Mouse (Mus musculus): Measurements from ENCODE around the gene Dnah12. TPM values are rescaled to one million over a fixed set of nuclear protein-coding genes. Genes with fewer than 3 reads are reported as not detected.

The Dnah12 gene
- polyA plus RNA-seq, 1 experiment from 2014 or later, result 0.08 TPM

DNA sequence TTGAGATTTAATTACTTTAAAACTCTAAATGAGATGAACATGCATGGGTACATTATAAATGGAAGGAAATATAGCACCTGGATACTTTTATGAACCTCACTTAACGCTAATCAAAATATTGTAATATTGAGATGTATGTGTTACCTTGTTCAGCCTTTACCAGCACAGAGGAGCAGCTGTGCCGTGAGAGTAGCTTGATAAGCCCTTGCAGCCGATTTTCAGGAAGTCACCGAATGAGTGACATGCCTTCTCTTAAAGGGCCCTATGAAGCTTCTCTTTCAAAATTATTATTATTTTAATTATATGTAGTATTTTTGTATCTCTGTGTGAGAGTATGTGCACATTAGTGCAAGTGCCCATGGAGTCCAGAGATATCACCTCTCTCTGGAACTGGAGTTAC lies 75.1 kb downstream of the Dnah12 start:
- Histone ChIP-seq H3K27ac (no peak overlapping the region), H3K9ac (no peak overlapping the region), H3K36me3 (no peaks in the 10 kb centered on the region), H3K27me3 (replicated peaks) (no peaks in the 10 kb centered on the region), H3K4me2 (replicated peaks) (no peak overlapping the region), H3K4me3 (replicated peaks) (no peak overlapping the region), H3K9me3 (0 out of 2 replicates have a peak, but pooled peaks cover 4% of the 10 kb centered on the region), H3K4me1 (replicated peaks) (no peaks in the 10 kb centered on the region)
- 70% methylated on average over 4 of the region's 4 CpGs for WGBS
- ATAC-seq, result no peak

DNA sequence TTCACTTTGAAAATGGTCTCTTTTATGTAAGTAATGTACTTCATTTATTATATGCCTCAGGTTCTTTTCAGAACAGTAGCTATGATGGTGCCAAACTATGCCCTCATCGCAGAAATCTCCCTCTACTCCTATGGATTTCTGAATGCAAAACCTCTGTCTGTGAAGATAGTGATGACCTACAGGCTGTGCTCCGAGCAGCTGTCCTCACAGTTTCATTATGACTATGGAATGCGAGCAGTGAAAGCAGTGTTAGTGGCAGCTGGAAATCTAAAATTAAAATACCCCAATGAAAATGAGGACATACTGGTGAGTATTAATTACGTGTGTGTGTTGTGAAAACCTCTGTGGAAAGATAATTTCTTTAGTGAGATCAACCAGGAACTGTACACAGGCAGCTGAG lies 80.5 kb downstream of the Dnah12 start:
- H3K27me3 ChIP-seq (replicated peaks), result no peaks in the 10 kb centered on the region
- H3K9ac ChIP-seq, result no peak overlapping the region
- no peak overlapping the region for H3K27ac ChIP-seq
- H3K9me3 ChIP-seq, result no peaks in the 10 kb centered on the region
- no peak overlapping the region for H3K4me3 ChIP-seq (replicated peaks)
- no peak overlapping the region for H3K4me2 ChIP-seq (replicated peaks)
- 73% methylated on average over 4 of the region's 4 CpGs for WGBS
- H3K4me1 ChIP-seq (replicated peaks), result no peaks in the 10 kb centered on the region
- H3K36me3 ChIP-seq, result no peaks in the 10 kb centered on the region
- ATAC-seq, result no peak

DNA sequence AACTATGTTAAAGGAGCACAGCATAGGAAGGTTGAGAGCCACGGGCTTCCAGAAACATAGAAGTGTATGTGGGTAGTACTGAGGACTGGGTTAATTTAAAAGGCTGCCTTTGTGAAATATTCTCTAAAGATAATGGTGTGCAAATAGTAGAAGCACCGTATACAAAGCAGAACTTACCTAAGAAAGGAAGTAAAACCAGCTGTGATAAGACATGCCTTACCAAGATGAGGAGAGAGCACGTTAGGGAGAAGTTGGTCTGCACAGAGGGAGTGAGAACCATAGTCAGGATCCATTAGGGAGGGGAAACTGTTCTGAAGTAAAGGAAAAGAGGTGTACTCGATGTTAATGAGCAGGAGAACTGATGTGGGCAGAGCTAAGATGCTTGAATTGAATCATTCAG lies 90.7 kb downstream of the Dnah12 start:
- H3K4me3 ChIP-seq (replicated peaks), result no peak overlapping the region
- no peaks in the 10 kb centered on the region for H3K4me1 ChIP-seq (replicated peaks)
- H3K27ac ChIP-seq, result no peak overlapping the region
- H3K4me2 ChIP-seq (replicated peaks), result no peak overlapping the region
- ATAC-seq, result no peak
- H3K36me3 ChIP-seq, result no peaks in the 10 kb centered on the region
- no peaks in the 10 kb centered on the region for H3K27me3 ChIP-seq (replicated peaks)
- no peaks in the 10 kb centered on the region for H3K9me3 ChIP-seq
- 60% methylated on average over 4 of the region's 4 CpGs for whole genome bisulfite sequencing
- no peak overlapping the region for H3K9ac ChIP-seq

DNA sequence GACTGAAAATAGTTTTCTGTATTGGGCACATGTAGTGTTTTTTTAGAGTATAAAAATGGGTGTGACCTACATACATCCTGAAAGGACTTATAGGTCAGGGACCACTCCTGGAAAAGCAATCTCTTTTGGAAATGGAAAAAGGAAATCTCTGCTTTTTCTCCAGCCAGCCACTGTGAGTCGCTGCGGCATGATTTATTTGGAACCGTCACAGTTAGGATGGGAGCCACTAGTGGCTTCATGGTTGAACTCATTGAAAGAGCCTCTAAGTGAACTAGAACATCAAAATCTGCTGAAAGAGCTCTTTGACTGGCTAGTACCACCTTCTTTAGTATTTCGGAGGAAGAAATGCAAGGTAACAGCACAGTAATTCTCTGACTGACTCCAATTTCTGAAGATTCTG lies 92.6 kb downstream of the Dnah12 start:
- no peak overlapping the region for H3K4me2 ChIP-seq (replicated peaks)
- no peaks in the 10 kb centered on the region for H3K36me3 ChIP-seq
- H3K27me3 ChIP-seq (replicated peaks), result no peaks in the 10 kb centered on the region
- ATAC-seq, result no peak
- no peak overlapping the region for H3K4me3 ChIP-seq (replicated peaks)
- no peaks in the 10 kb centered on the region for H3K4me1 ChIP-seq (replicated peaks)
- 47% methylated on average over 4 of the region's 4 CpGs for WGBS
- H3K27ac ChIP-seq, result no peak overlapping the region
- no peak overlapping the region for H3K9ac ChIP-seq
- no peaks in the 10 kb centered on the region for H3K9me3 ChIP-seq

DNA sequence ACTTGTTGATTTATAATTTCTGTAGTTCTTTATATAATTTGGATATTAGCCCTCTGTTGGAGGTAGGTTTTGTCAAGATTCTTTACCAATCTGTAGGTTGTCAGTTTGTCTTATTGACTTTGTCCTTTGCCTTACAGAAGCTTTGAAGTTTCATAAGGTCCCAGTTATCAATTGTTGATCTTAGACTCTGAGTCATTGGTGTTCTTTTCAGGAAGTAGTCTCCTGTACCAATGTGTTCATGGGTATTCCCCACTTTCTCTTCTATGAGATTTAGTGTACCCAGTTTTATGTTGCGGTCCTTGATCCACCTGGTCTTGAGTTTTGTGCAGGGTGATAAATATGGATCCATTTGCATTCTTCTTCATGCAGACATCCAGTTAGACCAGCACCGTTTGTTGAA lies 101.4 kb downstream of the Dnah12 start:
- Histone ChIP-seq H3K9me3 (no peaks in the 10 kb centered on the region), H3K4me1 (replicated peaks) (no peaks in the 10 kb centered on the region), H3K9ac (no peak overlapping the region), H3K4me3 (replicated peaks) (no peak overlapping the region), H3K27ac (no peak overlapping the region), H3K4me2 (replicated peaks) (no peak overlapping the region), H3K27me3 (replicated peaks) (no peaks in the 10 kb centered on the region), H3K36me3 (no peaks in the 10 kb centered on the region)
- ATAC-seq, result no peak
- 86% methylated on average over 2 of the region's 2 CpGs for WGBS

DNA sequence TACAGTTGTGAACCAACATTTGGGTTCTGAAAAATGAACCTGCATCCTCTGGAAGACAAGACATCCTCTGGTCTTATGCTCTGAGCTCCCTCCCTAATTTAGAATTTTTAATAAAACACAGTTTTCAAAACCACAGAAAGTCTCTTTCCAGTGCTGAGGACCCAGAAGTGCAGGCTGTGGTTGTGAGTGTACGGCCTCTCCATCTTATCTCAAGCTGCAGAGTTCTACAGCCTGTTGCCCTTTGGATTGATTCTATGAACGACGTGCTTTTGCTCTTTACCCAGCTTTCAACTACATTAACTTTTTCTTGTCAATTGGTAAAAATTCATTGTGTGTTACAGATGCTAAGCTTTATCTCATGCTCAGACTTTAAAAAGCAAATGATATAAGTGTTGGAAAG lies 105.3 kb downstream of the Dnah12 start:
- H3K27ac ChIP-seq, result no peak overlapping the region
- H3K4me3 ChIP-seq (replicated peaks), result no peak overlapping the region
- H3K9me3 ChIP-seq, result no peaks in the 10 kb centered on the region
- no peak overlapping the region for H3K4me2 ChIP-seq (replicated peaks)
- no peaks in the 10 kb centered on the region for H3K27me3 ChIP-seq (replicated peaks)
- H3K9ac ChIP-seq, result no peak overlapping the region
- 71% methylated on average over 3 of the region's 3 CpGs for WGBS
- no peaks in the 10 kb centered on the region for H3K4me1 ChIP-seq (replicated peaks)
- no peak for ATAC-seq
- no peaks in the 10 kb centered on the region for H3K36me3 ChIP-seq

DNA sequence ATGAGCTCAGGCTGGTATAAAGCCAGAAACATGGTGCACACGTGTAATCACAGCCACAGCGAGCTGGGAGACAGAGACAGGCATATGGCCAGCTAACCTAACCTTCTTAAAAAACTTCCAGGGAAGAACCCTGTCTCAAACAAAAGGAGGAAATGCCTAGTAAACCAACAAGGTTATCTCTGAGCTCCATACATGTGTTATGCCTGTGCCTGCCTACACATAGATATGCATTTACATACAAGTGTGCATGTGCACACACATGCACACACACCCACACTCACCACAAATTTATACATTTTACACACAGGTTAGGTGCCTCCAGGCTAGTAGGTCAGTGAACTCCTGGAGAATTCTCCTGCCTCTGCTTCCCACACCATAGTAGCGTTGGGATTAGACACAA lies 106.2 kb downstream of the Dnah12 start:
- no peak overlapping the region for H3K9ac ChIP-seq
- no peak for ATAC-seq
- no peak overlapping the region for H3K4me2 ChIP-seq (replicated peaks)
- no peaks in the 10 kb centered on the region for H3K27me3 ChIP-seq (replicated peaks)
- no peak overlapping the region for H3K4me3 ChIP-seq (replicated peaks)
- no peak overlapping the region for H3K27ac ChIP-seq
- no peaks in the 10 kb centered on the region for H3K9me3 ChIP-seq
- WGBS, result 74% methylated on average over 3 of the region's 3 CpGs
- H3K36me3 ChIP-seq, result no peaks in the 10 kb centered on the region
- no peaks in the 10 kb centered on the region for H3K4me1 ChIP-seq (replicated peaks)

DNA sequence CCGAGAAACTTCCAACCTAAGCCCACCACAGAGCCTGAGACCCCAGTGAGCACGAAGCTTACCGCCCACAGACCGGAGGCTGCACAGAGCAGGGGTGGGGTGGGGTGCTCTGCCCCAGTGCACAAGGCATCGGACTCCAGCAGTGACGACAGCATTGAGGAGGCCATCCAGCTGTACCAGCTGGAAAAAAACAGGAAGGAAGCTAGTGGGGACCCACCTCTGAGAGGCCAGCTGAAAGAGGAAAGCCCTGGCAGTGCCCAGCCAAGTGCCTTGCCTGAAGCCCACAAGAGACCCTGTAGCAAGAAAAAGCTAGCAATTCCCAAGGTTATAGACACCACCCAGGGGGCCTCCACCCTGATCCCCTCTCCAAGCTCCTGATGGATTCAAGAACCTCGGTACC lies 112.4 kb downstream of the Dnah12 start:
- ATAC-seq, result no peak
- no peaks in the 10 kb centered on the region for H3K9me3 ChIP-seq
- 78% methylated on average over 7 of the region's 7 CpGs for WGBS
- H3K36me3 ChIP-seq, result no peaks in the 10 kb centered on the region
- no peak overlapping the region for H3K4me2 ChIP-seq (replicated peaks)
- no peaks in the 10 kb centered on the region for H3K27me3 ChIP-seq (replicated peaks)
- H3K4me1 ChIP-seq (replicated peaks), result no peaks in the 10 kb centered on the region
- no peak overlapping the region for H3K4me3 ChIP-seq (replicated peaks)
- no peak overlapping the region for H3K27ac ChIP-seq
- no peak overlapping the region for H3K9ac ChIP-seq

DNA sequence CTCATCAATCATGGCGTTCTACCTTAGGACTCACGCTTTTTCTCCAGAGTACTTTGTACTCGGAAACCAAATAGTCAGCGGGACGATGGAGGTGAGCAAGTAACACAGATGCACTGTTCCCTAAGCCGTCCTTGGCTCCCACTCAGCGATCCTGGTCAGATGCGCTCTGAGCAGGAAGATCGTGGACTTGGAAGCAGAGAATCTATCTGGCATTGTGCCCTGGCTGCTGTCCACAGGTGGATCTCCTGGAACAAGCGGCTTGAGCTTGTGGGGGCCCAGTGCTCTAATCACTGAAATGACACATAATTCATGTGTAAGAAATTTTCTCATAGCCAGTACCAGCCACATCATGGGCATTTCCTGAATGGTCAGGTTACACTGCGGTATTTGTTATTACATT lies 119.7 kb downstream of the Dnah12 start:
- Histone ChIP-seq H3K9me3 (no peaks in the 10 kb centered on the region), H3K27me3 (replicated peaks) (no peaks in the 10 kb centered on the region), H3K36me3 (no peaks in the 10 kb centered on the region), H3K27ac (no peak overlapping the region), H3K4me2 (replicated peaks) (no peak overlapping the region), H3K9ac (no peak overlapping the region), H3K4me1 (replicated peaks) (no peaks in the 10 kb centered on the region), H3K4me3 (replicated peaks) (no peak overlapping the region)
- WGBS, result 79% methylated on average over 11 of the region's 11 CpGs
- ATAC-seq, result no peak

DNA sequence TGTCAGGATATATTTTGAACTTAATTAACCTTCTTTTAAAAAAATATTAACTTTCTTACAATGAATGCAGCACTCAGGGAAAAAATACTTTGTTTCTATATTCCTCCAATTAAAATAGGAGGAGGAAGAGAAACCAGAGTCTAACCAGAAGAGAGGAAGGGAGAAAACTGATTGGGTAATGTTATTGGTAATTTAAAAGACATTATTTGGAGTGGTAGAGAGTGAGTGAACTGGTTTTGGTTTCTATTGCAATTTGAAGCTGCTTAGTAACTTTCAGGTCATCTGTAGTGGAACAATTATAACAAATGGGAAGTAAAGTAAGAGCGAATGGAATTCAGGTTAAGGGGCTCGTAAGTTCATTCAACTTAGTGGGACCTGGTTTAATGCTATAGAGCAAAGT lies 120.8 kb downstream of the Dnah12 start:
- Histone ChIP-seq H3K9me3 (no peaks in the 10 kb centered on the region), H3K4me3 (replicated peaks) (no peak overlapping the region), H3K36me3 (no peaks in the 10 kb centered on the region), H3K27me3 (replicated peaks) (no peaks in the 10 kb centered on the region), H3K4me1 (replicated peaks) (no peaks in the 10 kb centered on the region), H3K27ac (no peak overlapping the region), H3K4me2 (replicated peaks) (no peak overlapping the region), H3K9ac (no peak overlapping the region)
- ATAC-seq, result no peak
- 85% methylated on average over 2 of the region's 2 CpGs for WGBS

DNA sequence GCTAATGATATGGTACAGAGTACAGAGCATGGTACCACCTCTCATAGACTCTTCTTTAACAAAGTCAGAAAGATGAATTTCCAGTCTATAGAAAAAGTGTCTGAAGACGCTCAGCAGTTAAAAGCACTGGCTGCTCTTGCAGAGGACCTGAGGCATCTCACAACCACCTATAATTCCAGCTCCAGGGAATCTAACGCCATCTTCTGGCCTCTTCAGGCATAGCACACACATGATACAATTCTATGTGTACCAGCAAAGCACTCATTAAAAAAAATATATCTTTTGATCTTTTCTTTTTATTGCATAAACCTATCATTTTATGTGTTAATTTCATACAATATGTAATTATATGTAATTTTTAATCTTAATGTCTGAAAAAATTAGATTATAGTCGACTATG lies 121.8 kb downstream of the Dnah12 start:
- ATAC-seq, result no peak
- no peaks in the 10 kb centered on the region for H3K36me3 ChIP-seq

DNA sequence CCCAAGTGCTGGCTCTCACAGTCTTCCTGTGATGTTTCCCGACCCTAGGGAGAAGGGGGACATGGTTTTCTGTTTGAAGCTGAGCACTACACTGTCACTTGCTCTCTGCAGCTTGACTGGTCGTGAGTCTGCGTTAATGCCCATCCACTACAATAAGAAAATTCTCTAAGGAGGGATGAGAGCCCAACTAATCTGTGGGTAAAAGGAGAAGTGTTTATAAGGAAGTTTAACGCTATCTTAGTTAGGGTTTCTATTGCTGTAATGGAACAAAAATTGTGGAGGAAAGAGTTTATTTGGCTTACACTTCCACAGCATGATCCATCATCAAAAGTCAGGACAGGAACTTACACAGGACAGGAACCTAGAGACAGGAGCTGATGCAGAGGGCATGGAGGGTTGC lies 123.7 kb downstream of the Dnah12 start:
- WGBS, result 64% methylated on average over 4 of the region's 4 CpGs
- ATAC-seq, result no peak

More for the DNA sequence above, 121.8 kb downstream of the Dnah12 start:
- Histone ChIP-seq H3K4me3 (replicated peaks) (no peak overlapping the region), H3K9me3 (no peaks in the 10 kb centered on the region), H3K4me2 (replicated peaks) (no peak overlapping the region), H3K27ac (no peak overlapping the region), H3K9ac (no peak overlapping the region), H3K27me3 (replicated peaks) (no peaks in the 10 kb centered on the region), H3K4me1 (replicated peaks) (no peaks in the 10 kb centered on the region)
- 51% methylated on average over 3 of the region's 3 CpGs for WGBS

DNA sequence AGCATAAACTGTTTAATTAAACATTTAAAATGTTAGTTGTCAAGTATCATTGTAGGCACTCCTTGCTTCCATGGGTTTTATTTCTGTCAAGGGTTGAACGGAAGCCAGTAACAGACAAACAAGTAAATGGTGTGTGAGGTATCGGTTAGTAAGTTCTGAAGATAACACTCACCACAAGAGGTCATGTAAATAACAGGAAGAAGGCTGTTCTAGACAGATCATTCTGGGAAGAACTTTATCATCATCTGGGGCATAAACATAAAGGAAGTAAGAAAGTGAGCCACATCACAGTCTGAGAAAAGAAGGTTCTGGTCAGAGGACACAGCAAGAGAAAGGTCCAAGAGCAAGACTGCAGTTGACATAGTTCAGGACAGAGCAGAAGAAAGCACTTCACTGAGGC lies 132.9 kb downstream of the Dnah12 start:
- H3K4me1 ChIP-seq (replicated peaks), result no peaks in the 10 kb centered on the region
- no peak overlapping the region for H3K9ac ChIP-seq
- ATAC-seq, result no peak
- no peaks in the 10 kb centered on the region for H3K9me3 ChIP-seq
- H3K27ac ChIP-seq, result no peak overlapping the region
- no peak overlapping the region for H3K4me2 ChIP-seq (replicated peaks)
- H3K4me3 ChIP-seq (replicated peaks), result no peak overlapping the region
- H3K27me3 ChIP-seq (replicated peaks), result no peaks in the 10 kb centered on the region
- H3K36me3 ChIP-seq, result no peaks in the 10 kb centered on the region
- WGBS, result 69% methylated on average over 2 of the region's 2 CpGs

More for the DNA sequence above, 123.7 kb downstream of the Dnah12 start:
- H3K27me3 ChIP-seq (replicated peaks), result no peaks in the 10 kb centered on the region
- no peaks in the 10 kb centered on the region for H3K9me3 ChIP-seq
- H3K36me3 ChIP-seq, result no peaks in the 10 kb centered on the region
- H3K4me1 ChIP-seq (replicated peaks), result no peaks in the 10 kb centered on the region
- H3K4me2 ChIP-seq (replicated peaks), result no peak overlapping the region
- H3K9ac ChIP-seq, result no peak overlapping the region
- no peak overlapping the region for H3K27ac ChIP-seq
- no peak overlapping the region for H3K4me3 ChIP-seq (replicated peaks)

DNA sequence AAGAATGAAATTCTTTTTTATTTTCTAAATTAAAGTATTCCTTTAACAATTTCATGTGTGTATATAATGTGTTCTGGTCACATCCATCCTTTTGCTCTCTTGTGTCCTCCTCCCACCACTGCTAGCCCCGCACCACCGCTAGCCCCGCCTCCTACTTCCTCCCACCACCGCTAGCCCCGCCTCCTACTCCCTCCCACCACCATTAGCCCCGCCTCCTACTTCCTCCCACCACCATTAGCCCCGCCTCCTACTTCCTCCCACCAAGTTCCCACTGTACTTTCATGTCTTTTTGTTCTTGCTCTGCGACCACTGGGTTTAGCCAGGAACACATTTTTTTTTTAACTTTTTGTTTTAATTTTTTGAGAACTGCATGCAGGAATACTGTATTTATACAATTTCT lies 160.0 kb downstream of the Dnah12 start:
- Histone ChIP-seq H3K36me3 (no peaks in the 10 kb centered on the region), H3K4me1 (replicated peaks) (no peaks in the 10 kb centered on the region), H3K9ac (no peak overlapping the region), H3K27ac (no peak overlapping the region), H3K4me3 (replicated peaks) (no peak overlapping the region), H3K9me3 (no peaks in the 10 kb centered on the region), H3K27me3 (replicated peaks) (no peaks in the 10 kb centered on the region), H3K4me2 (replicated peaks) (no peak overlapping the region)
- ATAC-seq, result no peak
- WGBS, result 68% methylated on average over 8 of the region's 8 CpGs
